Mouse (Mus musculus) cerebellum, adult 2 months (tissue): ENCODE data around the gene Atp8b3.

Source experiments
- CTCF ChIP-seq: fragments of 200-500 bp; IDR thresholded peaks from 2 replicates; pipeline ENCODE4 v1.5.1; 2011; ENCODE audit warnings: low read depth, mild to moderate bottlenecking, control low read depth, low read length, moderate library complexity, borderline replicate concordance; ENCODE audit not compliant: insufficient read depth
- POLR2A ChIP-seq: fragments of 200-500 bp; IDR thresholded peaks from 2 replicates; pipeline ENCODE4 v1.6.1; 2011; ENCODE audit warnings: low read length, control low read depth, borderline replicate concordance; ENCODE audit not compliant: insufficient read depth

DNA sequence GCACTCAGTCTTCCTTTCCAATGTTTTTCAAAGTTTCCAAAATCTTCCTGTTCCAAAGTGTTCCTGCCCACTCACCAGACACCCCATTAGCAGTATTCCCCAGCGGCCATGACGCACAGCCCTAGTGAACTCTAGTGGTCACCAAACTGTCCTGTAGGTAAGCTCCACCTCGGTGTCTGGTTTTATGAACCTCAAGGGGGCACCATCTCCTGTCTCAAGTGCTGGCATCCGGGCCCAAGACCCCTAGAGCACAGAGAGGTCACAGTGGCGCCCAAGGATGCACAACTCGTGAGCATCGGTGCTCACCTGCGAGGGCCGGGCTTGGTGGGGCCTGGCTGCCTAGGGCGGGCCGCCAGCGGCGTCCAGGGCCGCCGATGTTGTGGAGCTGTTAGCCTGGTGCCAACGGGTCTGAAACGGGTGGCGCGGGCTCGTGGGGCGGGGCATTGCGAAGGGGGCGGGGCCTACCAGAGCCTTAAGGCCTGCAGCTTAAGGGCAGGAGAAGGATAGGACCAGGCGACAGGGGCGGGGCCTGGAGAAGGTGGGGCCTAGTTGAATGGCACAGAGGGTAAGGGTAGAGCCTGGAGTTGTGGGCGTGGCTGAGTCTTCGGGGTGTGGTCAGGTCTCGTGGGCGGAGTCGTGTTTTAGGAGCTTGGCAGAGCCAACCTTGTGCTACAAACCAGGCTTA lies at the start of gene Atp8b3:
- TF ChIP-seq CTCF = no peak
- no peak for TF ChIP-seq POLR2A
